Mouse (Mus musculus): ENCODE data around the gene Vmn1r50.
A peak's percentile ranks its signal among the peaks of the same experiment; 100 is the strongest.
"Not testable (repeated sequence)": the region's sequence is repeated elsewhere in the genome, so short reads cannot be mapped to it uniquely, and the experiment has no call there.

Gene Vmn1r50

GRCm38 (mm10) chr6:90101130-90101529, at the start of gene Vmn1r50:
Vmn1r50 (plus strand) TSS chr6:90101430.
- DNase-seq: peak; percentile 45

DNA sequence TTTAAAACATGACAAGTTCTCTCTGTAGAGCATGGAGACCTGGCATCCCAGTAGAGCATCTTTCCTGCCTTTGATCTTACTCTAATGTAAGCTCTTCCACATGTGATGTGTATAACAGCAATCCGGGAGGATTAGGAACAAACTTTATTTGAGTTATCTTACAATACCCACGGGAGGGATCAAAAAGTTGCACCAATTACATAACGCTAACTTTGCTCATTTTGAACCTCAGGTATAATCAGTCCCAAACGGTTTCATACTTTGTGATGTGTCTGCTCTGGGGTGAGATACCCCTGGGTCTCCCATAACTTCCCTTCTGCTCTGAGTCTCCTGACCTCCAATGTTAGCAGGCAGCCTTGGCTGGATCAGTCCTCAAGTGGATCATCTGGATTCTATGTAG, 22.8 kb upstream of the Vmn1r50 start, which contains the start of gene Vmn1r49:
Gene Vmn1r49, minus strand, starts transcription at position 101 of the 400 bp plus-strand sequence.
- peak; percentile 64 for DNase-seq

- peak; percentile 48 for DNase-seq
Measured at GRCm38 (mm10) chr6:90100566-90100965, 664 bp upstream of the Vmn1r50 start.

GRCm38 (mm10) chr6:90122296-90122695, 21.1 kb downstream of the Vmn1r50 start, which contains the start of gene Vmn1r51:
Vmn1r51 (plus strand) TSS chr6:90122596.
- not testable (repeated sequence) for DNase-seq

Measured in heart, adult 11 months (tissue).